Mouse (Mus musculus) lung, postnatal 0 days (tissue): Measurements from ENCODE around the gene Tpp1. TPM values are rescaled to one million over a fixed set of nuclear protein-coding genes. Genes with fewer than 3 reads are reported as not detected.

ENCODE experiments used
- ATAC-seq: fragments of 200-750 bp; cut with Nextera tagmentation; 2 replicates; pipeline ENCODE4 v1.8.0; 2017; ENCODE audit warnings: moderate library complexity
- DNase-seq: peaks from one replicate; pipeline ENCODE4 v3.0.0-alpha.2; 2016; ENCODE audit warnings: low spot score
- H3K27ac ChIP-seq: fragments of 300-500 bp; sonication (generic); 2 replicates; pipeline ENCODE4 v1.5.1; 2014; ENCODE audit warnings: antibody characterized with exemption, mild to moderate bottlenecking, low read length, mixed read lengths
- H3K27me3 ChIP-seq: fragments of 300-500 bp; sonication (generic); replicated peaks from 2 replicates; pipeline ENCODE4 v1.6.1; 2014; ENCODE audit warnings: low read length, mixed read lengths; ENCODE audit not compliant: insufficient read depth
- H3K36me3 ChIP-seq: fragments of 300-500 bp; sonication (generic); 2 replicates; pipeline ENCODE4 v1.6.1; 2014; ENCODE audit warnings: low read length, mixed read lengths; ENCODE audit not compliant: insufficient read depth
- H3K4me1 ChIP-seq: fragments of 300-500 bp; sonication (generic); 2 replicates; pipeline ENCODE4 v1.6.1; 2014; ENCODE audit warnings: antibody characterized with exemption, low read depth, low read length, mixed read lengths; ENCODE audit not compliant: insufficient read depth
- H3K4me2 ChIP-seq: fragments of 300-500 bp; sonication (generic); replicated peaks from 2 replicates; pipeline ENCODE4 v1.6.1; 2014; ENCODE audit warnings: low read depth, mild to moderate bottlenecking, low read length, moderate library complexity, mixed read lengths
- H3K4me3 ChIP-seq: fragments of 300-500 bp; sonication (generic); 2 replicates; pipeline ENCODE4 v1.5.1; 2014; ENCODE audit warnings: low read depth, low read length
- H3K9ac ChIP-seq: fragments of 300-500 bp; sonication (generic); replicated peaks from 2 replicates; pipeline ENCODE4 v1.6.1; 2014; ENCODE audit warnings: low read depth, mild to moderate bottlenecking
- H3K9me3 ChIP-seq: fragments of 300-500 bp; sonication (generic); 2 replicates; pipeline ENCODE4 v1.6.1; 2016; ENCODE audit warnings: low read length, mixed read lengths
- CTCF ChIP-seq: IDR thresholded peaks from 2 replicates; pipeline ENCODE4 v1.5.1; 2016; ENCODE audit warnings: antibody characterized with exemption, mild to moderate bottlenecking
- EP300 ChIP-seq: IDR thresholded peaks from 2 replicates; pipeline ENCODE4 v1.6.1; 2016; ENCODE audit warnings: antibody characterized with exemption, mild to moderate bottlenecking, control low read depth
- WGBS: fragments of 180-500 bp; shearing (Covaris S2); extraction: QIAGEN DNeasy Blood & Tissue Kit; methylation state at CpG from one replicate; pipeline ENCODE4 v1.1.7; 2014; 5-methylcytosine and 5-hydroxymethylcytosine counted together
- polyA plus RNA-seq: library from polyadenylated mRNA; unstranded; fragments of >200 nt; fragmentation: Nextera tagmentation; extraction: Ambion mirVana; gene quantifications from 2 replicates; pipeline ENCODE4 v1.2.1, GENCODE M21; 2015

Gene Tpp1
- polyA plus RNA-seq, 1 experiment from 2014 or later, result 107 TPM

- Histone ChIP-seq H3K4me2 (no peak overlapping the region), H3K9ac (no peak overlapping the region), H3K27me3 (no peaks in the 10 kb centered on the region), H3K4me1 (no peaks in the 10 kb centered on the region), H3K4me3 (no peak overlapping the region), H3K9me3 (no peaks in the 10 kb centered on the region), H3K27ac (no peak overlapping the region), H3K36me3 (0 out of 2 replicates have a peak, but pooled peaks cover 3% of the 10 kb centered on the region)
- 81% methylated on average over 3 of the region's 3 CpGs for WGBS
- DNase-seq, result no peak
- no peak for ATAC-seq
- no peak for TF ChIP-seq CTCF
- no peak for TF ChIP-seq EP300
Measured at GRCm38 (mm10) chr7:105769959-105770358, 17.9 kb upstream of the Tpp1 start.

- H3K27ac ChIP-seq, result 0 out of 2 replicates have a peak overlapping the region, but pooled peaks have one; percentile 21
- DNase-seq, result peak; percentile 36
- no peaks in the 10 kb centered on the region for H3K27me3 ChIP-seq
- 10% methylated on average over 6 of the region's 6 CpGs for WGBS
- no peak overlapping the region for H3K9ac ChIP-seq
- no peak overlapping the region for H3K4me2 ChIP-seq
- H3K4me1 ChIP-seq, result no peaks in the 10 kb centered on the region
- 0 out of 2 replicates have a peak, but pooled peaks cover 13% of the 10 kb centered on the region for H3K36me3 ChIP-seq
- H3K4me3 ChIP-seq, result no peak overlapping the region
- peak; percentile 74 for ATAC-seq
- H3K9me3 ChIP-seq, result no peaks in the 10 kb centered on the region
- TF ChIP-seq EP300, result peak; percentile 29; the same call in 1 of the 2 replicates
- TF ChIP-seq CTCF, result no peak
Measured at GRCm38 (mm10) chr7:105767729-105768165, 15.7 kb upstream of the Tpp1 start.

GRCm38 (mm10) chr7:105764331-105764730, 12.3 kb upstream of the Tpp1 start:
- no peak for ATAC-seq
- Histone ChIP-seq H3K36me3 (0 out of 2 replicates have a peak, but pooled peaks cover 13% of the 10 kb centered on the region), H3K4me3 (no peak overlapping the region), H3K4me1 (no peaks in the 10 kb centered on the region), H3K9ac (no peak overlapping the region), H3K4me2 (no peak overlapping the region), H3K27me3 (no peaks in the 10 kb centered on the region), H3K27ac (no peak overlapping the region), H3K9me3 (no peaks in the 10 kb centered on the region)
- 90% methylated on average over 11 of the region's 11 CpGs for WGBS
- DNase-seq, result no peak
- TF ChIP-seq CTCF (no peak), EP300 (no peak)

GRCm38 (mm10) chr7:105762517-105763270, 10.7 kb upstream of the Tpp1 start:
- Histone ChIP-seq H3K4me3 (peak overlapping the region; percentile 3; the same call in 1 of the 2 replicates), H3K9me3 (no peaks in the 10 kb centered on the region), H3K27me3 (no peaks in the 10 kb centered on the region), H3K9ac (no peak overlapping the region), H3K4me1 (no peaks in the 10 kb centered on the region), H3K36me3 (0 out of 2 replicates have a peak, but pooled peaks cover 13% of the 10 kb centered on the region), H3K27ac (no peak overlapping the region), H3K4me2 (peak overlapping the region; percentile 30)
- TF ChIP-seq CTCF (no peak), EP300 (no peak)
- DNase-seq (no peak), ATAC-seq (no peak; the same call in 1 of the 2 replicates)
- 57% methylated on average over 55 of the region's 55 CpGs for WGBS

GRCm38 (mm10) chr7:105761813-105762484, 9.9 kb upstream of the Tpp1 start:
- Histone ChIP-seq H3K9me3 (no peaks in the 10 kb centered on the region), H3K4me3 (peak overlapping the region; percentile 3; the same call in 1 of the 2 replicates)
- 49% methylated on average over 51 of the region's 51 CpGs for WGBS

GRCm38 (mm10) chr7:105753281-105753680, 1.2 kb upstream of the Tpp1 start:
- H3K36me3 ChIP-seq, result 0 out of 2 replicates have a peak, but pooled peaks cover 15% of the 10 kb centered on the region
- H3K4me2 ChIP-seq, result no peak overlapping the region
- H3K27ac ChIP-seq, result no peak overlapping the region
- no peak for TF ChIP-seq CTCF
- no peak for TF ChIP-seq EP300
- H3K9me3 ChIP-seq, result no peaks in the 10 kb centered on the region
- no peak overlapping the region for H3K9ac ChIP-seq
- H3K4me3 ChIP-seq, result no peak overlapping the region
- DNase-seq, result no peak
- H3K4me1 ChIP-seq, result peaks cover 5% of the 10 kb centered on the region; the same call in 1 of the 2 replicates
- ATAC-seq, result no peak
- no peaks in the 10 kb centered on the region for H3K27me3 ChIP-seq
- WGBS, result 89% methylated on average over 10 of the region's 10 CpGs

More at GRCm38 (mm10) chr7:105761813-105762484, 9.9 kb upstream of the Tpp1 start:
- Histone ChIP-seq H3K4me1 (no peaks in the 10 kb centered on the region), H3K27ac (no peak overlapping the region), H3K4me2 (peak overlapping the region; percentile 30), H3K9ac (no peak overlapping the region), H3K27me3 (no peaks in the 10 kb centered on the region), H3K36me3 (0 out of 2 replicates have a peak, but pooled peaks cover 18% of the 10 kb centered on the region)
- DNase-seq (no peak), ATAC-seq (no peak)
- TF ChIP-seq EP300, result no peak
